Mouse (Mus musculus) adrenal gland, adult 8-10 months (tissue): ENCODE data around the gene Ppp2r3c. TPM values are rescaled to one million over a fixed set of nuclear protein-coding genes. Genes with fewer than 3 reads are reported as not detected.
"Not testable (repeated sequence)": the region's sequence is repeated elsewhere in the genome, so short reads cannot be mapped to it uniquely, and the experiment has no call there.

Experiments
- DNase-seq: peaks from one replicate; pipeline ENCODE4 v3.0.0; 2022
- total RNA-seq, 4 experiments: library from RNA; stranded (reverse); gene quantifications; 2 replicates each; pipeline ENCODE4 v1.2.4; 2022

Gene Ppp2r3c
- total RNA-seq, 4 experiments from 2014 or later: 8.6 to 15.4 (median 12.0) TPM

DNA sequence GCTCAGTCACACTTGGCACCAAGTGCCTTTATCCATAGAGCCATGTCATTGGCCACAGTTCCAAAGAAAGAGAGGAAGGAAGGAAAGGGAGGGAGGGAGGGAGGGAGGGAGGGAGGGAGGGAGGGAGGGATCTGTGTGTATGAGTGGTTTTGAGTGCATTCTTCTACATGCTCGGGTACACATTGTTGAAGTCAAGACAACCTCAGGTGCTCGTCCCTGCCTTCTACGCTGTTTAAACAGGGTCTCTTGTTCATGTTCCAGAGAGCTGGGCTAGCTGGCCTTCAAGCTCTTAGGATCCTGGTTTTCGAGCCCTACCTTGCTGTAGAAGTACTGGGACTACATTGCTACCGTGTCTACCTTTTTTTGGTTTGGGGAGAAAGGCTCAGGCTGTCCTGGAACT is 39.4 kb downstream of the Ppp2r3c start:
- not testable (repeated sequence) for DNase-seq

DNA sequence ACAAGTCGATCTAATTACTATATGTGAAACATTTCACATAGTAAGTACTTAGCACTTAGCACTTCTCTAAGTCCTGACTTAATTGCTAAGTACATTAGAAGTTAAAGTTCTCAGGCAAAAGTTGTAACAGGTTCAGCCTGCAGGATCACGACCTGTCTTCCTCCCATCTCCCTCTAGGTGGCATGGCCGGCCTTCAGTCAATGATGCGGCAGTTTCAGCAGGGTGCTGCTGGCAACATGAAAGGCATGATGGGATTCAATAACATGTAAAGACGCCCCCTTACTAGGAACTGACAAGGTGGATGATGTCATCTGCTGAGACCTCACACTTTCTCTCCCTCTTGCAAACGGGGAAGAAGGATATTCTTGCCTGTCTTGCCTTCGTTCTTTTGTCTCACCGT is 40.8 kb downstream of the Ppp2r3c start:
- not testable (repeated sequence) for DNase-seq

GRCm38 (mm10) chr12:55242243-55242642 is 60.6 kb downstream of the Ppp2r3c start:
- DNase-seq: not testable (repeated sequence)

DNA sequence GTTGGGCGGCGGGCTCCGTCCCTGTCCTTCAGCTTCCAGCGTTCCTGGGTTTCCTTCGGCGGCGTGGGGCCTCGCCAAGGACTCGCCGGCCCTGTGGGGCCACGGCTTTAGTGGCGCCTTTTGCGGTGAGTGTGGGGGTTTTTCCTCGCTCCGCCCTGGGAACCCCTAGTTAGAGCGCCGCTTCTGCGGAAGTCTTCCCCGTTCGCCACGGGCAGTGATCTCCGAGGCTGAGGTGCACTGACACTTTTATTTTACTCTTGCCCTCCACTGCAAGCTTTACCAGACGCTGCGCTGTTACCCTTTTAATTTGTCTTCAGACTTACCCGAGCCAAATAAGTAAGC is 72.3 kb downstream of the Ppp2r3c start:
- not testable (repeated sequence) for DNase-seq

DNA sequence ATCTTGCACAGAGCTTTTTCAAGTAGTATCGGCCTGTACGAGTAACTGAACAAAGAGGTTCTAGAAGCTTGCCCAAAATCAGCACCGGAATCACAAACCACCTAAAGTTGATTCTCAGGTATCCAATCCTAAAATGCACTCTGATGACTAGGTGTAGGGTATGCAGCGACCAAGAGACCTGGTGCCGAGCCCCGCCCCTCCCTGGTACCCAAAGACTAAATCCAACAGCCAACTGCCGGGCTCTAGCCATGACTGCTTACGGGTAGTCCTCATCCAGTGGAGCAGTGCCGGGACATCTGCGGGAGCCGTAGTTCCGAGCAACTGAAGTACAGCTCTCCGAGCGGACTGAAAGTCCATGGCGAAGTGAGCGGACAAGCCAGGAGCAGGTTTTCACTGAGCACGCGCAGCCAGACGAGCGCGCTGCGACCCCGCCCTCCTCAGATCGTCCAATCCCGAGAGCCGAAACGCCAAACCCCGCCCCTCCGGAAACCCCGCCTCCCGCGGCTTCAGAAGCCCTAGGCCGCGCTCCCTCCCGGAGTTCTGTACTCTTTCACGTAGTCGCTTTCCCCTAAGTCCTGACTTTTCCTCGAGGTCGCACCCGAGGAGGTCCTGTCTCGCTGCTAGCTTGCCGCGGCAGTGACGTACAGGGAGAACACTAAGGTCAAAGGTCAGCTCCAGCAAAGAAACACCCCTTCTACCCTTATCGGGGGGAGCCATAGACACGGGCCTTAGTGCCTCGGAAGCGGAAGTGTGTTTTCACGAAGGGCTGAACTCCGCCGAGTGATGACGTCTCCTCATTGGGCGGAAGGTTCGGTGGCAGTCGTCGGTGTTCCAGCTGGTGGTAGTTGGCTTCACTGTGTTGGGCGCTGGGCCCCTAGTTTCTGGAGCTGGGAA is 72.9 kb downstream of the Ppp2r3c start, which contains the start of gene Srp54c:
TSS of gene Srp54c (plus strand) at position 543 of the 894 bp plus-strand sequence.
- not testable (repeated sequence) for DNase-seq

Other genes with a start within 250 kb of the Ppp2r3c start
- 10 to 100 TPM; 10.2 to 18.1 (median 12.7) TPM for gene 2700097O09Rik, start 222.9 kb downstream of the Ppp2r3c start, total RNA-seq
- 100 to 1,000 TPM; 101 to 209 (median 142) TPM for gene Srp54a, start 222.7 kb downstream of the Ppp2r3c start, total RNA-seq
- gene Fam177a, start 178.5 kb downstream of the Ppp2r3c start, total RNA-seq: 10 to 100 TPM in 2 of 4 experiments, 1 to 10 TPM in 2; 3.4 to 14.5 (median 10.8) TPM
- 100 to 1,000 TPM in 1 of 4 experiments, 10 to 100 TPM in 3; 28.1 to 201 (median 55.3) TPM for gene Srp54b, start 147.9 kb downstream of the Ppp2r3c start, total RNA-seq
- 1 to 10 TPM in 2 of 4 experiments, under 1 TPM in 1, not detected in 1; 0.56 to 7.5 (median 3.8) TPM for gene 1700047I17Rik2, start 103.4 kb downstream of the Ppp2r3c start, total RNA-seq
- 10 to 100 TPM; 36.2 to 72.7 (median 50.0) TPM for gene Srp54c, start 72.8 kb downstream of the Ppp2r3c start, total RNA-seq
- gene 1110008L16Rik, start 3.4 kb downstream of the Ppp2r3c start, total RNA-seq: 10 to 100 TPM; 17.7 to 25.8 (median 22.2) TPM
- 100 to 1,000 TPM; 196 to 232 (median 214) TPM for gene Psma6, start 81.2 kb upstream of the Ppp2r3c start, total RNA-seq
- 10 to 100 TPM; 76.2 to 98.5 (median 86.4) TPM for gene Nfkbia, start 189.6 kb upstream of the Ppp2r3c start, total RNA-seq